Mouse (Mus musculus): Measurements from ENCODE around the gene Carm1.

- TF ChIP-seq CTCF (IDR thresholded peaks at IDR 0.05; ENCODE audit: control insufficient read depth, insufficient read depth, insufficient read length), result no peak
- no peak for TF ChIP-seq CEBPB (IDR thresholded peaks at IDR 0.05; ENCODE audit: low read depth)
- no peak for TF ChIP-seq MAX (IDR thresholded peaks at IDR 0.05)
- no peak for TF ChIP-seq MYOD1 (IDR thresholded peaks at IDR 0.05; ENCODE audit: control insufficient read depth, insufficient read length, low read depth)
- no peak for TF ChIP-seq USF1 (IDR thresholded peaks at IDR 0.05; ENCODE audit: low read depth)
- TF ChIP-seq MYOG (IDR thresholded peaks at IDR 0.05; ENCODE audit: control insufficient read depth, extremely low read depth, insufficient read length), result no peak
These were observed 88.9 kb downstream of the Carm1 start for GRCm38 (mm10) chr9:21635639-21636038.

All from C2C12 (cell line).